Mouse (Mus musculus): ENCODE measurements around the gene Pgbd1. TPM values are rescaled to one million over a fixed set of nuclear protein-coding genes. Genes with fewer than 3 reads are reported as not detected.

The Pgbd1 gene
- polyA plus RNA-seq, 1 experiment from 2014 or later, result 6.2 TPM

DNA sequence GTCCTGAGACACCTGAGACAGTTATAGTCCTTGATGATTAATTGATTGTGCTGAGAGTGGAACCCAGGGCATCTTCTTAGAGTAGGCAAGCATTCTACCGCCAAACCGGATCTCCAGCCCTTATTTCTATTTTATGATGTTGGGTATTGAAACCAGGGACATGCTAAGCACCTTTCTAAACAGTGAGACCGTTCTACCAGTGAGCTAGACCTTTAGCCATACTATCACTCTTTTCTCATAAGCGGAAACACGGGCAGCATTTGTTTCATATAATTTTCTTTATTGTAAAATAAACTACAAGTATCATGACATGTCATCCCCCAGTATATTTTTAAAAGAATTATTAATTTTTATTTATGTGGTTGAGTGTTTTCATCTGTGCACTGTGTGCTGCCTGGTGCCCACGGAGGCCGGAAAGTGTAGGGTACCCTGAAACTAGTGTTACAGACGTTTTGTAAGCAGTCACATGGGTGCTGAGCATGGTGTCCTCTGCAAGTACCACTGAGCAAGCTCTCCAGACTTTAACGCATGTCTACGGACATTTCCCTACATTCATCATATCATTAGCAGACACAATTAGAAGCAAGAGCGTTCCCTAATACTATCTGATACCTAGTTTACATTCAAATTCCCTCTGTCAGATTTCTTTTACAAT, 31.9 kb downstream of the Pgbd1 start:
- no peak overlapping the region for H3K27ac ChIP-seq (replicated peaks; ENCODE audit: low read depth, low read length)
- ATAC-seq (replicated peaks; ENCODE audit: insufficient number of reproducible peaks, low FRiP score, low TSS enrichment, low read depth), result no peak
- 52% methylated on average over 11 of the region's 11 CpGs for WGBS

GRCm38 (mm10) chr13:21407969-21408804, 32.7 kb downstream of the Pgbd1 start:
- peak overlapping the region; percentile 63 for H3K4me2 ChIP-seq (ENCODE audit: low read depth, low read length)
- no peaks in the 10 kb centered on the region for H3K27me3 ChIP-seq (ENCODE audit: control insufficient read depth, insufficient read depth, low read length)
- H3K27ac ChIP-seq (replicated peaks; ENCODE audit: low read depth, low read length), result no peak overlapping the region
- DNase-seq (ENCODE audit: low spot score) (peak; percentile 93), ATAC-seq (replicated peaks; ENCODE audit: insufficient number of reproducible peaks, low FRiP score, low TSS enrichment, low read depth) (peak; percentile 90)
- H3K9me3 ChIP-seq (replicated peaks; ENCODE audit: control insufficient read depth, low read length), result no peaks in the 10 kb centered on the region
- no peaks in the 10 kb centered on the region for H3K4me1 ChIP-seq (ENCODE audit: control insufficient read depth, insufficient read depth, low read length)
- H3K4me3 ChIP-seq (ENCODE audit: low read depth, low read length), result peak overlapping the region; percentile 40
- no peaks in the 10 kb centered on the region for H3K36me3 ChIP-seq (replicated peaks; ENCODE audit: control insufficient read depth, insufficient read depth, low read depth, low read length)
- peak overlapping the region; percentile 67 for H3K9ac ChIP-seq (replicated peaks; ENCODE audit: low read length)
- WGBS, result 3% methylated on average over 27 of the region's 27 CpGs

More for the DNA sequence above, 31.9 kb downstream of the Pgbd1 start:
- DNase-seq (ENCODE audit: low spot score), result no peak
- H3K4me3 ChIP-seq (ENCODE audit: low read depth, low read length), result peak overlapping the region; percentile 40
- H3K9ac ChIP-seq (replicated peaks; ENCODE audit: low read length), result peak overlapping the region; percentile 67
- H3K4me2 ChIP-seq (ENCODE audit: low read depth, low read length), result peak overlapping the region; percentile 63
- H3K4me1 ChIP-seq (ENCODE audit: control insufficient read depth, insufficient read depth, low read length), result no peaks in the 10 kb centered on the region
- H3K36me3 ChIP-seq (replicated peaks; ENCODE audit: control insufficient read depth, insufficient read depth, low read depth, low read length), result no peaks in the 10 kb centered on the region
- H3K9me3 ChIP-seq (replicated peaks; ENCODE audit: control insufficient read depth, low read length), result no peaks in the 10 kb centered on the region
- H3K27me3 ChIP-seq (ENCODE audit: control insufficient read depth, insufficient read depth, low read length), result no peaks in the 10 kb centered on the region

- no peak for DNase-seq (ENCODE audit: low spot score)
- H3K27ac ChIP-seq (replicated peaks; ENCODE audit: low read depth, low read length), result no peak overlapping the region
- no peaks in the 10 kb centered on the region for H3K9me3 ChIP-seq (replicated peaks; ENCODE audit: control insufficient read depth, low read length)
- no peaks in the 10 kb centered on the region for H3K4me1 ChIP-seq (ENCODE audit: control insufficient read depth, insufficient read depth, low read length)
- ATAC-seq (replicated peaks; ENCODE audit: insufficient number of reproducible peaks, low FRiP score, low TSS enrichment, low read depth), result no peak
- 77% methylated on average over 11 of the region's 11 CpGs for WGBS
- no peak overlapping the region for H3K9ac ChIP-seq (replicated peaks; ENCODE audit: low read length)
- no peaks in the 10 kb centered on the region for H3K27me3 ChIP-seq (ENCODE audit: control insufficient read depth, insufficient read depth, low read length)
- no peak overlapping the region for H3K4me3 ChIP-seq (ENCODE audit: low read depth, low read length)
- no peak overlapping the region for H3K4me2 ChIP-seq (ENCODE audit: low read depth, low read length)
- H3K36me3 ChIP-seq (replicated peaks; ENCODE audit: control insufficient read depth, insufficient read depth, low read depth, low read length), result no peaks in the 10 kb centered on the region
These were observed 33.5 kb downstream of the Pgbd1 start for GRCm38 (mm10) chr13:21407341-21407740.

GRCm38 (mm10) chr13:21402848-21403247, 38.0 kb downstream of the Pgbd1 start:
- Histone ChIP-seq H3K4me3 (ENCODE audit: low read depth, low read length) (peak overlapping the region; percentile 79), H3K36me3 (replicated peaks; ENCODE audit: control insufficient read depth, insufficient read depth, low read depth, low read length) (no peaks in the 10 kb centered on the region; the same call in 1 of the 2 replicates), H3K9me3 (replicated peaks; ENCODE audit: control insufficient read depth, low read length) (no peaks in the 10 kb centered on the region), H3K4me2 (ENCODE audit: low read depth, low read length) (no peak overlapping the region; the same call in 1 of the 2 replicates), H3K9ac (replicated peaks; ENCODE audit: low read length) (peak overlapping the region; percentile 87), H3K27ac (replicated peaks; ENCODE audit: low read depth, low read length) (no peak overlapping the region), H3K27me3 (ENCODE audit: control insufficient read depth, insufficient read depth, low read length) (no peaks in the 10 kb centered on the region), H3K4me1 (ENCODE audit: control insufficient read depth, insufficient read depth, low read length) (no peaks in the 10 kb centered on the region)
- ATAC-seq (replicated peaks; ENCODE audit: insufficient number of reproducible peaks, low FRiP score, low TSS enrichment, low read depth), result no peak; the same call in 1 of the 2 replicates
- no peak for DNase-seq (ENCODE audit: low spot score)
- WGBS, result 0% methylated on average over 2 of the region's 2 CpGs

- under 1% methylated on average over 35 of the region's 35 CpGs for WGBS
- H3K4me3 ChIP-seq (ENCODE audit: low read depth, low read length), result peak within 1 kb of the TSS; percentile 79
- H3K4me1 ChIP-seq (ENCODE audit: control insufficient read depth, insufficient read depth, low read length), result no peaks in the 10 kb centered on the region
- H3K27me3 ChIP-seq (ENCODE audit: control insufficient read depth, insufficient read depth, low read length), result no peaks in the 10 kb centered on the region
- H3K9ac ChIP-seq (replicated peaks; ENCODE audit: low read length), result peak within 1 kb of the TSS; percentile 87
- ATAC-seq (replicated peaks; ENCODE audit: insufficient number of reproducible peaks, low FRiP score, low TSS enrichment, low read depth) (peak; percentile 88), DNase-seq (ENCODE audit: low spot score) (peak; percentile 92)
- H3K36me3 ChIP-seq (replicated peaks; ENCODE audit: control insufficient read depth, insufficient read depth, low read depth, low read length), result no peaks in the 10 kb centered on the region; the same call in 1 of the 2 replicates
- H3K27ac ChIP-seq (replicated peaks; ENCODE audit: low read depth, low read length), result no peak within 1 kb of the TSS; the same call in 1 of the 2 replicates
- H3K4me2 ChIP-seq (ENCODE audit: low read depth, low read length), result peak within 1 kb of the TSS; percentile 52
- no peaks in the 10 kb centered on the region for H3K9me3 ChIP-seq (replicated peaks; ENCODE audit: control insufficient read depth, low read length)
These were observed 38.5 kb downstream of the Pgbd1 start, which contains the start of gene Zkscan3 for GRCm38 (mm10) chr13:21402287-21402846. Gene Zkscan3, minus strand, starts transcription at chr13:21402755.

DNA sequence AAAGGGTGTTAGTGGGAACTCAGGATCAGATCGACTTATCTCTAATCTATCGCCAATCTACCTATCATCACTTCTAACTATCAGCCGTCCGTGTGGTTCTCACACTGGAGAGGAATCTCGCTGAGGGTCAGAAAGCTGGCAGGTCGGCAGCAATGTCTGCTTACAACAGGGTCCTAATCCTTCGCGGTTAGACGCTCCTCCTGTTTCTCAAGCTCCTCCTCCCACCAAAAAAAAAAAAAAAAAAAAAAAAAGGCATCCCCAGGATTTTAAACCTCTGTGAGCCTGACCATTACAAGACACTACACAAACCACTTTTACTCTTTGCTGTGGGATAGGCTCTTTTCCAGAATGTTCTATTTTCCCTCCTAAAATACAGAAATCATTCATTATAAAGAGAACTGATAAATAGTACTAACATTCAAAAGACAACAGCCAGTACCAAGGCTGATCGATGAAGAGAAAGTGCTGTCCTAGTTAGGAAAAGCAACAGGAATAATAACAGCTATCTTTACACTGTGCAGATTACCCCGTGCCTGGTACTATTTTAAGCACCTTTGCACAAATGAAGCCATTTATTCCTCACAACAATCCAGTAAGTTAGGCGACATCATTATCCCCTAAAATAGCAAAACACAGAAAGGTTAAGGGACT, 39.1 kb downstream of the Pgbd1 start:
- DNase-seq (ENCODE audit: low spot score), result peak; percentile 30
- no peak for ATAC-seq (replicated peaks; ENCODE audit: insufficient number of reproducible peaks, low FRiP score, low TSS enrichment, low read depth)
- peak overlapping the region; percentile 52 for H3K4me2 ChIP-seq (ENCODE audit: low read depth, low read length)
- H3K9ac ChIP-seq (replicated peaks; ENCODE audit: low read length), result peak overlapping the region; percentile 87
- 11% methylated on average over 12 of the region's 12 CpGs for WGBS
- peak overlapping the region; percentile 79 for H3K4me3 ChIP-seq (ENCODE audit: low read depth, low read length)
- no peaks in the 10 kb centered on the region for H3K4me1 ChIP-seq (ENCODE audit: control insufficient read depth, insufficient read depth, low read length)
- H3K9me3 ChIP-seq (replicated peaks; ENCODE audit: control insufficient read depth, low read length), result no peaks in the 10 kb centered on the region
- no peak overlapping the region for H3K27ac ChIP-seq (replicated peaks; ENCODE audit: low read depth, low read length)
- no peaks in the 10 kb centered on the region for H3K27me3 ChIP-seq (ENCODE audit: control insufficient read depth, insufficient read depth, low read length)
- H3K36me3 ChIP-seq (replicated peaks; ENCODE audit: control insufficient read depth, insufficient read depth, low read depth, low read length), result no peaks in the 10 kb centered on the region; the same call in 1 of the 2 replicates

GRCm38 (mm10) chr13:21401166-21401565, 39.7 kb downstream of the Pgbd1 start:
- peak overlapping the region; percentile 79 for H3K4me3 ChIP-seq (ENCODE audit: low read depth, low read length)
- 82% methylated on average over 3 of the region's 3 CpGs for WGBS
- no peaks in the 10 kb centered on the region for H3K27me3 ChIP-seq (ENCODE audit: control insufficient read depth, insufficient read depth, low read length)
- no peaks in the 10 kb centered on the region for H3K9me3 ChIP-seq (replicated peaks; ENCODE audit: control insufficient read depth, low read length)
- H3K4me1 ChIP-seq (ENCODE audit: control insufficient read depth, insufficient read depth, low read length), result no peaks in the 10 kb centered on the region
- no peak overlapping the region for H3K27ac ChIP-seq (replicated peaks; ENCODE audit: low read depth, low read length)
- DNase-seq (ENCODE audit: low spot score), result no peak
- peak overlapping the region; percentile 52 for H3K4me2 ChIP-seq (ENCODE audit: low read depth, low read length)
- ATAC-seq (replicated peaks; ENCODE audit: insufficient number of reproducible peaks, low FRiP score, low TSS enrichment, low read depth), result no peak
- no peaks in the 10 kb centered on the region; the same call in 1 of the 2 replicates for H3K36me3 ChIP-seq (replicated peaks; ENCODE audit: control insufficient read depth, insufficient read depth, low read depth, low read length)
- H3K9ac ChIP-seq (replicated peaks; ENCODE audit: low read length), result no peak overlapping the region; the same call in 1 of the 2 replicates

Measured in embryonic facial prominence, embryonic 11.5 days (tissue).